Comparison of ENCODE assay signal across 9 mouse cellular contexts in the genomic region with DNA sequence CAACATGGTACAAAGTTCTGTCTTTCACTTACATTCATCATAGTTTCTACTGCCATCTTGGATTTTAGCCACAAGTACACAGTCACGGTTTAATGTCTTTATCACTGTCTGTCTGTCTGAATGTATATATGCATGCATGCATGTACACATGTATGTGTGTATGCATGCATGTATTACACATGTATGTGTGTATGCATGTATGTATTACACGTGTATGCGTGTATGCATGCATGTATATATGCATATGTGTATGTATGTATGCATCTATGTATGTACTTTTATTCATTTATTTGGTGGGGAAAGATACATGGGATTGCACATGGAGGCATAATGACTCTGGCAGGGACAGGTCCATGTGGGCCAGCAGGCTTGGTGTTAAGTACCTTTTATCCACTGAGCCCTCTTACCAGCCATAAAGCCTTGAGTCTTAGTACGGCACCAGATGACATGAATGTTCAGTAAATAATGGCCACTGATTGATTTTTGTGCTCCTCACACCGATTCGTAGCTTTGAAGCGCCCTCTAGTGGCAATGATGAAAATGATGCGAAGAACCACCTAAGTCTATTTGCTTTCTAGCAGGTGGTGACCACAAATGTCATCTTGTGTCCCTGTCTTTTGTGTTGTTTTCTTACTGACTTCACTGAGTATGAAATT. TPM values are rescaled to one million over a fixed set of nuclear protein-coding genes. Genes with fewer than 3 reads are reported as not detected.
DNase-seq lines count a peak whose midpoint lies in the region; ATAC-seq lines count a peak whose summit lies in the region.
"Had no signal": no experiment of that assay in that cellular context is flagged by ENCODE, and none has a peak within 500 bp of the region (broad histone marks: within the 10 kb centered on the region; RNA-seq: fewer than 3 reads in every experiment).

No protein-coding gene starts in this region.

- H3K4me3 ChIP-seq in midbrain, embryonic 12.5 days, result no peak overlapping the region
- H3K4me3 ChIP-seq: embryonic facial prominence, embryonic 12.5 days had no signal

- no peaks in the 10 kb centered on the region for H3K27me3 ChIP-seq in midbrain, embryonic 12.5 days
- H3K27me3 ChIP-seq: embryonic facial prominence, embryonic 12.5 days had no signal

- no peaks in the 10 kb centered on the region for H3K4me1 ChIP-seq in midbrain, embryonic 12.5 days
- H3K4me1 ChIP-seq: embryonic facial prominence, embryonic 12.5 days had no signal

- no peak overlapping the region for H3K27ac ChIP-seq in midbrain, embryonic 12.5 days (replicated peaks)
- H3K27ac ChIP-seq: embryonic facial prominence, embryonic 12.5 days had no signal

- 14% methylated on average over 8 of the region's 8 CpGs for WGBS in midbrain, embryonic 12.5 days

- DNase-seq in urinary bladder, postnatal 14 days (ENCODE audit: low spot score), result peak; percentile 68
- DNase-seq in urinary bladder, postnatal 10 days (ENCODE audit: low spot score), result no peak
- peak; percentile 79 to 83 for DNase-seq in cerebellum, adult 18-20 months
- DNase-seq in forelimb bud, embryonic 11.5 days (ENCODE audit: low read depth, low spot score), result peak; percentile 83
- peak; percentile 50 to 66 for DNase-seq in left cerebral cortex, postnatal 10 days (ENCODE audit: extremely low spot score in 1 of 2, low spot score in 2 of 2)
- peak; percentile 33 to 71 for DNase-seq in spleen, postnatal 10 days (ENCODE audit: low spot score in 2 of 2)

- ATAC-seq in inflammation-experienced regulatory T-cells, adult 6 months, result peak; percentile 80
- ATAC-seq in midbrain, embryonic 12.5 days (ENCODE audit: low FRiP score, low read depth), result peak; percentile 44; the same call in 1 of the 2 replicates

- intact Hi-C loops in left cerebral cortex, postnatal 10 days (cut with DNase I), result loop anchor here (1.0 to 5.0 kb wide), 2 partner anchors 166 to 184 kb away; no protein-coding TSS in a partner anchor

- no peak overlapping the region for H3K9ac ChIP-seq in midbrain, embryonic 12.5 days (replicated peaks)
- H3K9ac ChIP-seq: embryonic facial prominence, embryonic 12.5 days had no signal

- H3K36me3 ChIP-seq in midbrain, embryonic 12.5 days, result no peaks in the 10 kb centered on the region
- H3K36me3 ChIP-seq: embryonic facial prominence, embryonic 12.5 days had no signal

- H3K9me3 ChIP-seq in midbrain, embryonic 12.5 days, result 0 out of 2 replicates have a peak, but pooled peaks cover under 1% of the 10 kb centered on the region

- H3K4me2 ChIP-seq in midbrain, embryonic 12.5 days (replicated peaks), result 0 out of 2 replicates have a peak overlapping the region, but pooled peaks have one; percentile 16
- H3K4me2 ChIP-seq: embryonic facial prominence, embryonic 12.5 days had no signal

RNA-seq across cellular contexts. Expression of a gene that starts 10.1 kb away (rescaled TPM):
- 100 to 1,000 TPM; 144 to 258 (median 167) TPM for polyA plus RNA-seq in inflammation-experienced regulatory T-cells, adult 6 months (2017; shearing (Covaris generic))
- total RNA-seq in left cerebral cortex, postnatal 10 days (2021), result 10 to 100 TPM; 53.6 to 63.8 TPM
- polyA plus RNA-seq in midbrain, embryonic 12.5 days (2016; fragmentation: Nextera tagmentation; extraction: Ambion mirVana), result 407 and 436 TPM in 2 replicates

RNA-seq across cellular contexts. Expression of a gene that starts 21.5 kb away (rescaled TPM):
- 10 to 100 TPM; 38.7 to 43.1 (median 39.0) TPM for polyA plus RNA-seq in inflammation-experienced regulatory T-cells, adult 6 months (2017; shearing (Covaris generic))
- 10 to 100 TPM; 33.9 to 36.3 TPM for total RNA-seq in left cerebral cortex, postnatal 10 days (2021)
- 80.7 and 85.6 TPM in 2 replicates for polyA plus RNA-seq in midbrain, embryonic 12.5 days (2016; fragmentation: Nextera tagmentation; extraction: Ambion mirVana)

RNA-seq across cellular contexts. Expression of a gene that starts 49.8 kb away (rescaled TPM):
- 10 to 100 TPM in 1 of 3 experiments, 1 to 10 TPM in 2; 5.8 to 13.8 (median 6.4) TPM for polyA plus RNA-seq in inflammation-experienced regulatory T-cells, adult 6 months (2017; shearing (Covaris generic))
- total RNA-seq in left cerebral cortex, postnatal 10 days (2021), result 1 to 10 TPM; 5.4 to 5.5 TPM
- polyA plus RNA-seq in midbrain, embryonic 12.5 days (2016; fragmentation: Nextera tagmentation; extraction: Ambion mirVana), result 1.7 and 2.7 TPM in 2 replicates
